Mouse (Mus musculus): Measurements from ENCODE around the gene Nipal3.

Nipal3 gene

GRCm38 (mm10) chr4:135494521-135495396 lies at the start of gene Nipal3, which contains the start of gene Stpg1:
Gene Nipal3 (minus strand): TSS chr4:135495038.
Gene Stpg1 (plus strand): TSS chr4:135494790.
- no peak for TF ChIP-seq GATA4 (IDR thresholded peaks at IDR 0.05; ENCODE audit: insufficient replicate concordance, low read length)

GRCm38 (mm10) chr4:135544284-135544683 lies 49.4 kb upstream of the Nipal3 start:
- TF ChIP-seq GATA4 (IDR thresholded peaks at IDR 0.05; ENCODE audit: insufficient replicate concordance, low read length): no peak

- no peak for TF ChIP-seq GATA4 (IDR thresholded peaks at IDR 0.05; ENCODE audit: insufficient replicate concordance, low read length)
Observed at GRCm38 (mm10) chr4:135540057-135540456, 45.2 kb upstream of the Nipal3 start.

- no peak for TF ChIP-seq GATA4 (IDR thresholded peaks at IDR 0.05; ENCODE audit: insufficient replicate concordance, low read length)
Observed at GRCm38 (mm10) chr4:135539056-135539455, 44.2 kb upstream of the Nipal3 start.

GRCm38 (mm10) chr4:135535021-135535420 lies 40.2 kb upstream of the Nipal3 start:
- TF ChIP-seq GATA4 (IDR thresholded peaks at IDR 0.05; ENCODE audit: insufficient replicate concordance, low read length): no peak

GRCm38 (mm10) chr4:135533001-135533400 lies 38.2 kb upstream of the Nipal3 start:
- no peak for TF ChIP-seq GATA4 (IDR thresholded peaks at IDR 0.05; ENCODE audit: insufficient replicate concordance, low read length)

GRCm38 (mm10) chr4:135531771-135532613 lies 37.2 kb upstream of the Nipal3 start:
- TF ChIP-seq GATA4 (IDR thresholded peaks at IDR 0.05; ENCODE audit: insufficient replicate concordance, low read length): no peak

- TF ChIP-seq GATA4 (IDR thresholded peaks at IDR 0.05; ENCODE audit: insufficient replicate concordance, low read length): no peak
Observed at GRCm38 (mm10) chr4:135531236-135531635, 36.4 kb upstream of the Nipal3 start.

GRCm38 (mm10) chr4:135530270-135530669 lies 35.4 kb upstream of the Nipal3 start:
- TF ChIP-seq GATA4 (IDR thresholded peaks at IDR 0.05; ENCODE audit: insufficient replicate concordance, low read length): no peak

GRCm38 (mm10) chr4:135526039-135526710 lies 31.3 kb upstream of the Nipal3 start:
- TF ChIP-seq GATA4 (IDR thresholded peaks at IDR 0.05; ENCODE audit: insufficient replicate concordance, low read length): no peak

GRCm38 (mm10) chr4:135525057-135525456 lies 30.2 kb upstream of the Nipal3 start:
- no peak for TF ChIP-seq GATA4 (IDR thresholded peaks at IDR 0.05; ENCODE audit: insufficient replicate concordance, low read length)

GRCm38 (mm10) chr4:135523939-135524338 lies 29.1 kb upstream of the Nipal3 start:
- no peak for TF ChIP-seq GATA4 (IDR thresholded peaks at IDR 0.05; ENCODE audit: insufficient replicate concordance, low read length)

GRCm38 (mm10) chr4:135520421-135520820 lies 25.6 kb upstream of the Nipal3 start:
- no peak for TF ChIP-seq GATA4 (IDR thresholded peaks at IDR 0.05; ENCODE audit: insufficient replicate concordance, low read length)

- no peak for TF ChIP-seq GATA4 (IDR thresholded peaks at IDR 0.05; ENCODE audit: insufficient replicate concordance, low read length)
Observed at GRCm38 (mm10) chr4:135518135-135518534, 23.3 kb upstream of the Nipal3 start.
